Mouse (Mus musculus) E14TG2a.4 (cell line): ENCODE measurements around the gene Med25.

Source experiments
- CTCF ChIP-seq: conservative IDR thresholded peaks from 2 replicates; pipeline ENCODE4 v1.5.1; 2014; ENCODE audit warnings: low read length
- NANOG ChIP-seq: IDR thresholded peaks from 2 replicates; pipeline ENCODE4 v1.6.1; 2014; ENCODE audit warnings: borderline replicate concordance, low read length, mixed read lengths
- POU5F1 ChIP-seq: IDR thresholded peaks from 2 replicates; pipeline ENCODE4 v1.6.1; 2014; ENCODE audit warnings: low read length, borderline replicate concordance

- TF ChIP-seq CTCF (no peak), POU5F1 (no peak), NANOG (no peak)
These were observed 38.0 kb downstream of the Med25 start for GRCm38 (mm10) chr7:44854356-44855031.
